Mouse (Mus musculus) CD4-positive naive resting alpha-beta T cell, adult 57 days (primary cell): ENCODE data around the gene Otub2. TPM values are rescaled to one million over a fixed set of nuclear protein-coding genes. Genes with fewer than 3 reads are reported as not detected.

Experiments used
- total RNA-seq: library from RNA; stranded (reverse); gene quantifications from one replicate; pipeline ENCODE4 v1.2.4, GENCODE M21; 2023

Gene Otub2
- 1.3 TPM for total RNA-seq

DNA sequence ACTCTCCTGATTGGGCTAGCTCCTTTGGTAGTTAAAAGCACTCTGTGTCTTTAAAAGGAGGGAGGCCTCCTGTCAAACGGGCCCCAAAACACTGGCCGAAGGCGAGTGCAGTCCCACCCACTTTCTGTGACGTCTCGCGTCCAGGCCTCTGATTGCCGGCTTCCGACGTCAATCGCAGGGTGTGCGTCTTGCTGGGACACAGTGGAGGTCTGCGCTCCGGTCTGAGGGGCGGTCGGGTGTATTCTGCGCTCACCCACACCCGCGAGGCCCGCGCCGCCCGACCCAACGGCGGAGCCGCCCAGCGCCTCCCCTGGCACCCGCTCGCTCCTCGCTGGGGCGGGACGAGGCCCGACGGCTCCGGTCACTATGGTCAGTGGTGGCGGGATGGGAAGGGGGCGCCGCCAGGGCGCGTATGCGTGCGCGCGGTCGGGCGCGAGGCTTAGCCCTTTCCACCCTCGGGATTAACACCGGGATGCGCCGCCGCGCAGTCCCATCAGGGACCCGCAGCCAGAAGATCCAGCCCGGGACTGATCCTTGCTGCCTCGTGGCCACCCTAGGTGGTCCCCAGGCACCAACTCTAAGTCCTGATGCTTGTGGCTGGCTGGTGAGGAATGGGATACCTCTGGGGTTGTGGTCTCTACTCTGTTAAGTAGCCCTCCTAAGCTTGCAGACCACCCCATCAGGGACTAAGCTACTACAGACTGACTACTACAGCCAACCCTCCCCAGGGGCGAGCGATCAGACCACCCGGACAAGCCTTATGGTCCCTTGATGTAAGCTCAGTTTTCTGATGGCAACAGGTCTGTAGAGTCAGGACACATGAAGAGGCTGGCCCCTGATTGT, at the start of gene Otub2:
TSS of gene Otub2 (plus strand) at position 178 of the 843 bp plus-strand sequence.

DNA sequence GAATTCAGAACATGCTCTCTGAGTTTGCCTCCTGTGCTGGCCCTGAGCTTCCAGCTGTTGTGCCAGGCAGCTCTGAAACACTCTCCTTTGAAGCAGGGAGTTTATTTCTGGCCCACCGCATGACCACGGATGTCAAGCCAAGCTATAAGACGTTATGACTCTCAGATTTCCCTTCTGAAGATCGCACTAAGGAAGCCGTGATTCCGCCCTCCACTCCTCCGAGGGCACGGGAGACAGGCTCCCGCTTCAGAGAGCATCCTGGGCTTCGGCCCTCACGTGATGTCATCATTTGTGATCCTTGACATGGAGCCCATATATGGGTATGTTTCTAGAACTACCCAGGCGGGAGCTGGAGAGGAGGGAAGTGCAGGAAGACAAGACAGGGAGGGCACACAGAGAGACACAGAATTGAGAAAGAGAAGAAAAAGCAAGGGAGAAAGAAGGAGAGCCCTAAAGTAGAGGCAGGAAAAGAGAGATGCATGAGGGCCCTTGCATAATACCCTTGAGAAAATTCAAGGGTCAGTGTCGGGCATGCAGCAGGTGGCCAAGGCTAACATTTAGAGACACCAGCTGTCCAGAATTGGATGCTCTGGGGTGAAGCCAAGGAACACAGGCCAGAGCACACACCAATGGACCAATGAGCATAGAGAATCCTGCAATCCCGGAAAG, 32.6 kb upstream of the Otub2 start, which contains the start of gene Asb2:
TSS of gene Asb2 (minus strand) at position 256 of the 669 bp plus-strand sequence.

DNA sequence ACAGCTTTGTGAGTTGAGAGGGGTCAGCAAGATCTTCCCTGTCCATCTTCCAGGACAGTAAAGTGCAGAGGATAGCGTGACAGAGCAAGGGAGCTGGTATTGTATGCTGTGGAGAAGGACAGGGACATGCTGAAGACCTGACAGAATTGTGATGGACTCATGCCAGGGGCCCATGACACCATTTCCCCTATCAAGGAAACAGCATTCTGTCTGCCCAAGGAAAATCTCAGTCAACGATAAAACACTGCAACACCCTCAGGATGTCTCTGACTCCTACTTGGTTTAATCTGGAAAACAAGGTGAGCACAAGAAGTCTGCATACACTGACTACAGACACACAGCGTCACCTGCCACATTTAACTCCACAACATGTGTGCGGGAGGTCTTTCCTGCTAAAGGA, 19.2 kb downstream of the Otub2 start, which contains the start of gene 9330161L09Rik:
TSS of gene 9330161L09Rik (minus strand) at position 101 of the 400 bp plus-strand sequence.

DNA sequence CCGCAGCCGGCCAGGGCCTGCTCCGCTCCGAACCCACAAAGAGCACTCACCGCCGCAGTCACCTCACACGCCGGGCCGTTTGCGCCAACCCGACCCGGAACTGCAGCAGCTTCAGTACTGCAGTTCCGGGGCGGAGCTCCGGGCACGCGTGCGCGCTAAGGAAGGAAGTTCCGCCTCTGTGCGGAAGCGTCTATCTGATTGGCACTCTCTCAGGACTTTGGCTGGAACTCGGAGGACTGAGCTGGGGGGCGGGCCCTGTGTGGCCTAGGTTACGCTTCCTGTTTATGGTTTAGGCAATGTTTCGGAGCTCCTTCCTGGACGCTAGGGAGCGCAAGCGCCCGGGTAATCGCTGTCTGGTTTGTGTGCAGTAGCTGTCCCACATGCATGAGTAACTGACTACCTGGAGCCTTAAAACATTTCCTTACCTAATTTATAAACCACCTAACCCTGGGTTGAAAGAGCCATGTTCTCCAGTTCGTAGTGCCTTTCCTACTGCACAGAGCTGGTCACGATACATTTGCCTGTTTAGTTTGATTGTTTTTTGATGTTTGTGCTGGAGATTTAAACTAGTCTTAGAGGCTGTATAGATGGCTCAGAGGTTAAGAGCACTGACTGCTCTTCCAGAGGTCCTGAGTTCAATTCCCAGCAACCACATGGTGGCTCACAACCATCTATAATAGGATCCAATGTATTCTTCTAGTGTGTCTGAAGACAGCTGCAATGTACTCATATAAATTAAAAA, 37.4 kb downstream of the Otub2 start, which contains the start of gene Ddx24:
TSS of gene Ddx24 (minus strand) at position 102 of the 742 bp plus-strand sequence.

DNA sequence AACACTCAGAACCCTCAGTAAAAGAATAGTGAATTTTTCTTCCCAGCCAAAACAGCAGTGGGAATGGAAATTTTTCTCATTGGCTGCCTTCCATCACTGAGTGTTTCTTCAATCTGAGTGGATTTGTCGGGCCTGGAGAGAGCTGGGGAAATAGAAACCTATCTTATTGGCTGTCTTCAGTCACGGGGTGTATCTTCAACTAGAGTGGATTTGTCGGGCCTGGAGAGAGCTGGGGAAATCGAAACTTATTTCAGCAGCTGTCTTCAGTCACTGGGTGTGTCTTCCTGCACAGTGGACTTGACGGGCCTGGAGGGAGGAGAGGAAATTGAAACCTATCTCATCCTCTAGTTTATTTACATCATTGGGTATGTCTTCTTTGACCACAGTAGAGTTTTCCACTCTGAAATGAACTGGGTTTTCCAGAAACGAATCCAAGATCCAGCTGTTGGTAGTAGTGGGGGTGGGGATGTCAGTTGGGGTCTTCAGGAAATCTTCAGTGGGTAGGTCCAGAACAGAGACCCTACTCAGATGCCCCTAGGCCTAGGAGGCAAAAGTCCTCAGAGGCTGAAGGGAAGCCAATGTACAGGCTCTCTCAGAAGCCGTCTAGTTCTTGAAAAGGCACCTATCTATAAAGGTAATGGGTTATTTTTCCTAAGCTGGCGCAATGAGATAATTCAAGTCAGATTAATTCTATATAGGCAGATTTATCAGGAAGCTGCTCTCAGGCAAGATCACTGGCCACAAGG, 45.7 kb downstream of the Otub2 start, which contains the start of gene Ifi27:
TSS of gene Ifi27 (plus strand) at position 226 of the 746 bp plus-strand sequence.

DNA sequence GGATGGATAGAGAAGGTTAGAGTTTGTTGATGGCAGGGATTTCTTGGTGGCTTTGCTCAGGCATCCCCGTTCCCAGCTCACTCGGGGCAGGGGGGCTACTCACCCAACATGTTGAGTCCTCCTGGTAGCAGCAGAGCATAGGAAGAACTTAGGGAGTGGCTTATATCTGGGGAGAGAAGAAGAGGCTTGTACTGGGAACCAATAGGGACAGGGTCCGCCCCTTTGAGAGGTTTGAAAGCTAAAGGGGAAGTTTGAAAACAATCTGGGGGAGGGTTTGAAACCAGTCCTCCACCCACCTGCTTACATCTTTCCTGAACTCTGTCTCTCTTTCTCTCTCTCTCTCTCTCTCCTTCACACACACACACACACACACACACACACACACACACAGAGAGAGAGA, 55.0 kb downstream of the Otub2 start, which contains the start of gene Ifi27l2a:
TSS of gene Ifi27l2a (minus strand) at position 157 of the 400 bp plus-strand sequence.

Other genes with a start within 250 kb of the Otub2 start
- gene Prima1, start 146.5 kb upstream of the Otub2 start, total RNA-seq = not detected
- gene Fam181a, start 77.7 kb upstream of the Otub2 start, total RNA-seq = not detected
- gene Asb2, start 32.7 kb upstream of the Otub2 start, total RNA-seq = 4.6 TPM
- gene 9330161L09Rik, start 19.1 kb downstream of the Otub2 start, total RNA-seq = 10.2 TPM
- gene Ddx24, start 37.1 kb downstream of the Otub2 start, total RNA-seq = 199 TPM
- gene Ifi27, start 45.5 kb downstream of the Otub2 start, total RNA-seq = 137 TPM
- 242 TPM for gene Ifi27l2a, start 55.0 kb downstream of the Otub2 start, total RNA-seq
- not detected for gene Ifi27l2b, start 68.5 kb downstream of the Otub2 start, total RNA-seq
- not detected for gene Ppp4r4, start 143.6 kb downstream of the Otub2 start, total RNA-seq
- gene Serpina10, start 242.8 kb downstream of the Otub2 start, total RNA-seq = not detected